Mouse (Mus musculus) neural tube, embryonic 11.5 days (tissue): Measurements from ENCODE around the gene Cpsf6. TPM values are rescaled to one million over a fixed set of nuclear protein-coding genes. Genes with fewer than 3 reads are reported as not detected.
A peak's percentile ranks its signal among the peaks of the same experiment; 100 is the strongest.

Experiments
- ATAC-seq: fragments of 200-750 bp; cut with Nextera tagmentation; 2 replicates; pipeline ENCODE4 v1.8.0; 2017; ENCODE audit warnings: moderate number of reproducible peaks, mild to moderate bottlenecking, moderate TSS enrichment, moderate library complexity; ENCODE audit not compliant: insufficient read depth, low FRiP score, low TSS enrichment
- DNase-seq: peaks from one replicate; pipeline ENCODE4 v3.0.0-alpha.2; 2015; ENCODE audit warnings: low spot score
- H3K27ac ChIP-seq: fragments of 300-500 bp; sonication (generic); 2 replicates; pipeline ENCODE4 v1.5.1; 2014; ENCODE audit warnings: low read depth, mild to moderate bottlenecking, low read length
- H3K27me3 ChIP-seq: fragments of 300-500 bp; sonication (generic); 2 replicates; pipeline ENCODE4 v1.6.1; 2014; ENCODE audit warnings: mild to moderate bottlenecking, low read length, mixed read lengths; ENCODE audit not compliant: control insufficient read depth, insufficient read depth
- H3K36me3 ChIP-seq: fragments of 300-500 bp; sonication (generic); 2 replicates; pipeline ENCODE4 v1.6.1; 2014; ENCODE audit warnings: mild to moderate bottlenecking, low read length, moderate library complexity, mixed read lengths; ENCODE audit not compliant: control insufficient read depth, insufficient read depth
- H3K4me1 ChIP-seq: fragments of 300-500 bp; sonication (generic); 2 replicates; pipeline ENCODE4 v1.6.1; 2014; ENCODE audit warnings: low read length, mixed read lengths; ENCODE audit not compliant: control insufficient read depth, insufficient read depth
- H3K4me2 ChIP-seq: fragments of 300-500 bp; sonication (generic); 2 replicates; pipeline ENCODE4 v1.6.1; 2014; ENCODE audit warnings: low read depth, mild to moderate bottlenecking, moderate library complexity
- H3K4me3 ChIP-seq: fragments of 300-500 bp; sonication (generic); 2 replicates; pipeline ENCODE4 v1.5.1; 2014; ENCODE audit warnings: low read depth, low read length
- H3K9ac ChIP-seq: fragments of 300-500 bp; sonication (generic); 2 replicates; pipeline ENCODE4 v1.6.1; 2014; ENCODE audit warnings: mild to moderate bottlenecking, low read length
- H3K9me3 ChIP-seq: fragments of 300-500 bp; sonication (generic); 2 replicates; pipeline ENCODE4 v1.6.1; 2016; ENCODE audit warnings: low read length; ENCODE audit not compliant: control insufficient read depth
- WGBS: fragments of 180-500 bp; shearing (Covaris S2); extraction: QIAGEN DNeasy Blood & Tissue Kit; methylation state at CpG from one replicate; pipeline ENCODE4 v1.1.7; 2014; 5-methylcytosine and 5-hydroxymethylcytosine counted together
- polyA plus RNA-seq: library from polyadenylated mRNA; unstranded; fragments of >200 nt; fragmentation: Nextera tagmentation; extraction: Ambion mirVana; gene quantifications from 2 replicates; pipeline ENCODE4 v1.2.1, GENCODE M21; 2014

Cpsf6 gene
- polyA plus RNA-seq, 1 experiment from 2014 or later = 238 TPM

DNA sequence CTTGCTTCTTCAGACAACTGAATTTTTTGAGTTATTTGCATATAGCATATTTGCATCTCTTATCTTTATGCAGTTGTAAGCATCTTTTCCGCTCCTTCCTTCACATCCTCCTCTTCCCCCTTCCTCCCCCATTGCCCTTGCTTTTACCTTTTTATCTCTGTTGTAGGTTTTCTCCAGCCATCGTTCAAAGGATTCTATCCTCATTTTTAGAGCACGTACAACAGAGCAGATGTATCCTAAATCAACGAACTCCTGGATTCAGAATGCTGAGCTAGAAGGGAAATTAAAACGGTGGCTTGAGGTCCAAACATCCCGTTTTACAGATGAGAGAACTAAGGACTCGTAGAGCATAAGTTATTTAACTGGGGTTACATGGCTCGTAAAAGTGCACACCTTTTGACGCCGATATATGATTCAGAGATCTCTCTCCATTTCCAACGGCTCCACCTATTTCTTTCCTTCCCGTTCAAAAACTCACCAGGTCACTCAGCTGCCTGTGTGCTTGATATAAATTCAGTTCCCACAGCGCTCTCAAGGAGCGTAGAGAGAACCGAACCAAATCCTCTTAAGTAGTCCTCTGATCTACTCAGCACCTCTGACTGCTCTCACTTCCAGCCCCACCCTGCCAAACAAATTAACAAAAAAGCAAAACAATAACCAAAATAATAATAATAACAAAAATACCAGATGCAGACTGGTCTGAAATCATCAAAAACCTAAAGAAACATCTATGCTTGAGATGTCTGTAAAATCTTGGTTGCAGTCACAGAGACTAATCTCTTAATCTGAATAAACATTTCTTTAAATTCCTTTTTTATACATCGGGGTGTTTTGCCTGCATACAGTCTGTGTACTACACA is 2.2 kb downstream of the Cpsf6 start:
- Histone ChIP-seq H3K4me3 (peak overlapping the region; percentile 92; the same call in 1 of the 2 replicates), H3K9ac (peak overlapping the region; percentile 56), H3K36me3 (no peaks in the 10 kb centered on the region), H3K4me1 (no peaks in the 10 kb centered on the region), H3K27me3 (no peaks in the 10 kb centered on the region), H3K4me2 (peak overlapping the region; percentile 45), H3K9me3 (no peaks in the 10 kb centered on the region), H3K27ac (peak overlapping the region; percentile 85; the same call in 1 of the 2 replicates)
- ATAC-seq (no peak), DNase-seq (no peak)
- 29% methylated on average over 16 of the region's 16 CpGs for WGBS

DNA sequence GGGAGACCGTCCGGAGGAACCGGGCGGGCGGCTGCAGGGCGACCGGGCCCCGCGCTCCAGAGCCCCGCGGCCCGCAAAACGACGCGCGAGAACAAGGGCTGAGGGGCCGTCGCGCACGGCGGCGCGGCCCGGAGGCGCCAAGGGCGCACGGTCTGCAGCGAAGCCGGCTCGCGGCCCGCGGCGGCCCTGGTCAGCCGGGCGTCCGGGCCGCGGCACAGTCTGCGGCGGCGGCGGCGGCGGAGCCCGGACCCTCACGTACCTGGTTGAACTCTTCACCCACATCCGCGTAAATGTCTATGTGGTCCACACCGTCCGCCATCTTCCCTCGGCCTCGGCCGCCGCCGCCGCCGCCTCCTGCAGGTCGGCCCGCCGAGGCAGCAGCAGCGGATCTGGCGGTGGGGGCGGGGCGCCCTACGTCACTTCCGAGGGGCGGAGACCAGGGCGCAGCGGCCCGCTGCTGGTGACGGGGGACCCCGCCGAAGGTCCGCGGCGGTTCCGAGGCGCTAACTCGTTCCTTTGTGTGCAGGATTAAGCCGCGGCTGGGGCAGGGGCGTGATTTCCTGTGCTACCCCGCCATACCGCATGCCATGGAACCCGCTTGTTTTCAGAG is 3.1 kb downstream of the Cpsf6 start:
- ATAC-seq (peak; percentile 95), DNase-seq (peak; percentile 99)
- Histone ChIP-seq H3K4me3 (peak overlapping the region; percentile 92), H3K36me3 (no peaks in the 10 kb centered on the region), H3K9ac (peak overlapping the region; percentile 99), H3K9me3 (no peaks in the 10 kb centered on the region), H3K4me2 (peak overlapping the region; percentile 45), H3K27ac (peak overlapping the region; percentile 85), H3K27me3 (no peaks in the 10 kb centered on the region), H3K4me1 (no peaks in the 10 kb centered on the region)
- 0% methylated on average over 72 of the region's 86 CpGs for WGBS

DNA sequence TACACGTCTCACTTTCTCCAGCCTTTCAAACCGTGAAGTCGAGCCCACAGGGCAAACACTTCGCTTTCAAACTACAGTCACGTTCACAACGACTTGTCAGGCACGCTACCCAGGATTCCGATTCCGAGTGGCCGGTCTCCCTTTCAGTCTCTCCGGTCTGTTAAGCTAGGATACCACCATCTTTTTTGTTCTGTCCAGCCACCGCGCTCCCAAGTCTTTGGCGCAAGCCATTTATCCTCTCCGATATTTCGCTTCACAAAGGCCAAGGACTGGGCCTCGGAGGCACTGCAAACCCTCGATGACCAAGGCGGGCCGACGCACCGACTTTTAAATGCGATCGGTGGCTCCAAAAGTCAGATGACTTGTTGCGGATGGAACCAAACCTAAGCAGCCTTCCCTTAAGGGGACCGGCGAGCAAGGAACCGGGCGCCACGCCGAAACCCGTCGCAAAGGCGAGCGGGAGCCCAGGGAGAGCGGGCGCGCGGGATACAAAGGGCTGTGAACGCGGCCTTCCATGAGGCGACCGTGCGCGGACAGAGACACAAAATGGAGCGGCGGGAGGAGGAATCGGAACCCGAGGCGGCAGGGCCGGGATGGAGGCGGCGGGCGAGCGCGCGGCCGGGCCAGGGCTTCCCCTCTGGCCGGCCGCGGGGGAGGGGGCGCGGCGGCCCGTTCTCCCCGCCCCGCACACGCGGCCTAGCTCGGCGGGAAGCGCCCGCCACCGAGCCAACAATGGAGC is 3.8 kb downstream of the Cpsf6 start:
- H3K4me3 ChIP-seq = peak overlapping the region; percentile 92
- H3K4me1 ChIP-seq = no peaks in the 10 kb centered on the region
- peak overlapping the region; percentile 85 for H3K27ac ChIP-seq
- H3K27me3 ChIP-seq = no peaks in the 10 kb centered on the region
- under 1% methylated on average over 52 of the region's 74 CpGs for WGBS
- peak overlapping the region; percentile 99 for H3K9ac ChIP-seq
- ATAC-seq (peak; percentile 60; the same call in 1 of the 2 replicates), DNase-seq (peak; percentile 64)
- H3K36me3 ChIP-seq = no peaks in the 10 kb centered on the region
- peak overlapping the region; percentile 43 for H3K4me2 ChIP-seq
- no peaks in the 10 kb centered on the region for H3K9me3 ChIP-seq

DNA sequence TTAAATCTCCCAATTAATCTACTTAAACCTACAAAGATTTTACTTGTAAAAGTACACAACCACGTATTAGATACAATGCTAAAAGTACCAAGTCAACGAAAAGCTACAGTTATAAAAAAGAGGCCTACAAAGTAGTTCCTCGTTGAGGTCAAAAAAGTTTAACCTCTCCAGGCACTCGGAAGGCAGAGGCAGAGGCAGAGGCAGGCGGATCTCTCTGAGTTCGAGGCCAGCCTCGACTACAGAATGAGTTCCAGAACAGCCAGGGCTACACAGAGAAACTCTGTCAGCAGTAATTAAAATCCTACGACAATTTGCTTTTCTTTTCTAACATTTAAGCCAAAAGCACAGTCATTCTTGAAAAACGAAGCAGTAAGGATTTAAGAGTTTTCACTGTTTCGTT is 4.7 kb downstream of the Cpsf6 start:
- Histone ChIP-seq H3K27me3 (no peaks in the 10 kb centered on the region), H3K4me1 (no peaks in the 10 kb centered on the region), H3K9me3 (no peaks in the 10 kb centered on the region), H3K9ac (no peak overlapping the region), H3K4me3 (peak overlapping the region; percentile 92), H3K36me3 (no peaks in the 10 kb centered on the region), H3K27ac (no peak overlapping the region), H3K4me2 (peak overlapping the region; percentile 43)
- WGBS = 30% methylated on average over 10 of the region's 10 CpGs
- no peak for ATAC-seq
- DNase-seq = peak; percentile 21

DNA sequence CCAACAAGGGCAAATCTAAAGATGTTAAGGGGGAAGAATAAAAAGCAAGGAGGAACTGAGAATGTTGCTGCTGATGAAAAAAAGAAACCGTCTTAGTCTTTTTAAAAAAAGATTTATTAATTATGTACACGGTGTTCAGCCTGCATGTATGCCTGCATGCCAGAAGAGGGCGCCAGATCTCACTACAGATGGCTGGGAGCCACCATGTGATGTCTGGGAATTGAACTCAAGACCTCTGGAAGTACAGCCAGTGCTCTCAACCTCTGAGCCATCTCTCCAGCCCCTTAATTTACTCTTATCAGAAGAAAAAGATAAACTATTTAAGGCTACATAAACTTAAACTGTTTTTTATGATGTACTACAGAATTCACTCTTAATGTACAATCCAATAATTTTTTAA is 16.7 kb downstream of the Cpsf6 start:
- no peak overlapping the region for H3K4me3 ChIP-seq
- H3K9me3 ChIP-seq = no peaks in the 10 kb centered on the region
- H3K36me3 ChIP-seq = peaks cover 14% of the 10 kb centered on the region
- no peak overlapping the region for H3K27ac ChIP-seq
- DNase-seq = peak; percentile 58
- H3K4me2 ChIP-seq = no peak overlapping the region
- ATAC-seq = no peak
- H3K27me3 ChIP-seq = no peaks in the 10 kb centered on the region
- WGBS = 47% methylated on average over 3 of the region's 3 CpGs
- H3K4me1 ChIP-seq = no peaks in the 10 kb centered on the region
- H3K9ac ChIP-seq = no peak overlapping the region

DNA sequence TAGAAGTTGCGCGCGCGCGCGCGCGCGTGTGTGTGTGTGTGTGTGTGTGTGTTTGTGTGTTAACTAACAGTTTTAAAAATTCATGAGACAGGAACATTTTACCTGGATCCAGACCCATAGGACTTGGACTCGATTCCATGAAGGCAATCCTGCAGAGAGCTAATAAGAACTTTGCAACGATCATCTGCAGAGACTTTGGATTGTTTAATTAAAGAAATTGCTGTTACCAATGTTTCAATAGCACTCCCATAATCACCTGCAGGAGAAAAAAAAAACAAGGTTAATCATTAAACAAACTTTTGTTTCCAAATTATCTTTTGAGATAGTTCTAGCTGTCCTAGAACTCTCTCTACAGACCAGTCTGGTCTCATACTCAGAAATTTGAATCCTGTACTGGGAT is 20.9 kb downstream of the Cpsf6 start:
- peaks cover 26% of the 10 kb centered on the region for H3K36me3 ChIP-seq
- H3K27ac ChIP-seq = no peak overlapping the region
- H3K4me1 ChIP-seq = no peaks in the 10 kb centered on the region
- ATAC-seq = no peak
- WGBS = 87% methylated on average over 11 of the region's 11 CpGs
- H3K9me3 ChIP-seq = no peaks in the 10 kb centered on the region
- H3K27me3 ChIP-seq = no peaks in the 10 kb centered on the region
- no peak overlapping the region for H3K4me2 ChIP-seq
- no peak overlapping the region for H3K4me3 ChIP-seq
- no peak overlapping the region for H3K9ac ChIP-seq
- no peak for DNase-seq

DNA sequence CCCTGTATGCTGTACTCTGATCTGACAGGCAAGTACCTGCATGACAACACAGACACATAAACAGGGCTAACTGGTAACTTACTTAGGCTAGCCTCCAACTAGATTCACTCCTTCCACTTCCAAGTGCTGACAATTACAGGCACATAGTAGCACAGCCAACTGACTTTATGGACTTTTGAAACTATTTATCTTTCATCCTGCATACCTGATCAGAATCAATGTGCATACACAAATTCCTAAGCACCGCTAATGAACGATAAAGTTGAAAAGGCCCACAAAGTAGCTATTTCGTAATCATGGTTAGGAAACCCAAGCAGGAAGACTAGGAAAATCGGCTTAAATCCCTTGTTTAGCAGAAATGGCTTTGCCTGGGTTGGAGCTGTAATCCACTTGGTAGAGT is 36.8 kb downstream of the Cpsf6 start:
- ATAC-seq (no peak), DNase-seq (no peak)
- Histone ChIP-seq H3K4me2 (no peak overlapping the region), H3K9ac (no peak overlapping the region), H3K9me3 (no peaks in the 10 kb centered on the region), H3K4me1 (no peaks in the 10 kb centered on the region), H3K27me3 (no peaks in the 10 kb centered on the region), H3K27ac (no peak overlapping the region), H3K4me3 (no peak overlapping the region), H3K36me3 (no peaks in the 10 kb centered on the region; the same call in 1 of the 2 replicates)
- WGBS = 93% methylated on average over 4 of the region's 4 CpGs

DNA sequence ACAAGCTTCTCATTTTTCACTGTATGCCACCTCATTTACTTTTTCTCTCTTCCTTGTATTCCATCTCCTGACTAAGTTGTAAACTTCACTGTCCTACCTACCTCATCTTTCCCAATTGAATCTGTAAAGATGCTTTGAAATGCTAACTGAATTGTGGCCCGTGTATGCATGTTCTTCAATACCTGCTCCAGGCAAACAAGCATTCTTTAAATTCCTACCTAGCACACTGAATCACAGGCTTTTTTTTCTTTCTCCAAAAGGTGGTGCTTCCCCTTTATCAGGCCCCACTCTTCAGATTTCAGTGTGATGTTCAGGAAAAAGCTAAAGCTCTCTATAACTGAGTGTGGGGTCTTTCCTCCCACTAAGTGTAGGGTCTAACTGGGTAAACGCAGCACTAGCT is 37.4 kb downstream of the Cpsf6 start:
- ATAC-seq (no peak), DNase-seq (no peak)
- no peaks in the 10 kb centered on the region for H3K9me3 ChIP-seq
- H3K9ac ChIP-seq = no peak overlapping the region
- H3K27ac ChIP-seq = no peak overlapping the region
- no peaks in the 10 kb centered on the region; the same call in 1 of the 2 replicates for H3K36me3 ChIP-seq
- no peak overlapping the region for H3K4me3 ChIP-seq
- H3K27me3 ChIP-seq = no peaks in the 10 kb centered on the region
- H3K4me1 ChIP-seq = no peaks in the 10 kb centered on the region
- H3K4me2 ChIP-seq = no peak overlapping the region
- WGBS = 76% methylated on average over 2 of the region's 2 CpGs
